Mouse (Mus musculus) heart, postnatal 14 days (tissue): ENCODE measurements around the gene Krtap5-1. TPM values are rescaled to one million over a fixed set of nuclear protein-coding genes. Genes with fewer than 3 reads are reported as not detected.
A peak's percentile ranks its signal among the peaks of the same experiment; 100 is the strongest.
"Not testable (repeated sequence)": the region's sequence is repeated elsewhere in the genome, so short reads cannot be mapped to it uniquely, and the experiment has no call there.

Source experiments
- DNase-seq, 2 experiments: peaks; one replicate each; pipeline ENCODE4 v3.0.0; 2021 to 2022
- intact Hi-C: fragments of 180-260 bp; cut with DNase I; formaldehyde crosslinking; loops from one replicate; pipeline ENCODE4 v1.15.1; 2025
- total RNA-seq, 2 experiments: library from RNA; stranded (reverse); gene quantifications; 2 replicates each; pipeline ENCODE4 v1.2.3; 2021

Krtap5-1 gene
- total RNA-seq, 2 experiments from 2014 or later = not detected

DNA sequence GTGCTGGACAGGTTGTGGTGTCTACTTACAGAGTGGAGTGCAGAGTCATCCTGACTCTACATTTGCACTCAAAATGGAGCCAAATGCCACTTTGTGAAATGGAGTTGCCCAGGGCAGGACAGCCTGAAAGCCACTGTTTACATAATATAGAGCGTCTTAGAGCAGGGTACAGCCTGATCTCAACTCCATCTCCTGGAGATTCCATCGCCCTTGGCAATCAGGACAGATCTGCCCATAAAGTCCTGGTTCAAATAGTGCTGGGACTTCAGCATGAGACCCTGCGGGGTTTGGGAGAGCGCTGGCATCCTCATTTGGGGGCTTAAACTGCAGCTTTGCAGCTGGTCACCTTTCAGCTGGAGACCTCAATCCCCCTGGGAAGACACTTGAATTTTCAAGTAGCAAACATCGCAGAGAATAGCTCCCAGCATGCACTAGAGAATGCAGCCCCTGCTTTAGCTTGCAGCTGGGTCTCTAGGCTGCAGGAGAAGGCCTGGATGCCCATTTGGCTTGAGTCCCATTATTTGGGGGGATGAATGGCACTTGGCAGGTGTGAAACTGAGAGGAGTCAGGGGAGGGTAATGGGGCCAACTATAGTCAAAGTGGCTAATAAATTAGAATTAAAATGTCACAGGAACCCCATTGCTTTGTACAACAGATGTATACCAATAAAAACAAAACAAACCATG is 17.8 kb upstream of the Krtap5-1 start:
- intact Hi-C loops = loop anchor here (5.0 kb wide), 2 partner anchors 123 to 188 kb away; no protein-coding TSS in a partner anchor
- DNase-seq = no peak

- intact Hi-C loops, DNase-seq: not testable (repeated sequence)
Observed at GRCm38 (mm10) chr7:142303929-142304328, 7.0 kb upstream of the Krtap5-1 start.

GRCm38 (mm10) chr7:142303249-142303648 is 6.3 kb upstream of the Krtap5-1 start, which contains the start of gene Krtap5-4:
Gene Krtap5-4 (plus strand): TSS chr7:142303549.
- intact Hi-C loops = no loop called here
- no peak for DNase-seq

GRCm38 (mm10) chr7:142296108-142296507 is 810 bp downstream of the Krtap5-1 start:
- intact Hi-C loops, DNase-seq: not testable (repeated sequence)

- intact Hi-C loops = no loop called here
- no peak for DNase-seq
Observed at GRCm38 (mm10) chr7:142295418-142295817, 1.5 kb downstream of the Krtap5-1 start.

DNA sequence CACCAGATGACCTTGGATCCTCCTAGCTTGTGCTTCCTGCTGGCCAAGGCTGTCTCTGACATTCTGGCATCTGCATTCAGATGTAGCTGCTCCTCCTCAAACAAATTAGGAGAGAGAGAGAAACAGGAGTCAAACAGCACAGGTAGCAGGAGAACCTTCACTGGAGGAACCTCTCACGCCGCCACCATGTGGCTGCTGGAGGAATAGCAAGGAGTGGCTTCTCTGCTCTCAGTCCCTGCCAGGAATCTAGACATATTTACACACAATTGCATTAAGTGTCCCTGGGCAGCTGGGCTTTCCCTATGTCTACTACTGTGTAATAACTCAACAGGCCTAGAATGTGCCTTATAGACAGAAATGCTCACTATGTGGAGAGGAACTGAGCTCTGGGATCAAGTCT is 3.1 kb downstream of the Krtap5-1 start:
- intact Hi-C loops = loop anchor here (1.0 kb wide), 1 partner anchor 17 kb away; no protein-coding TSS in a partner anchor

GRCm38 (mm10) chr7:142285910-142286612 is 10.9 kb downstream of the Krtap5-1 start:
- DNase-seq, intact Hi-C loops: not testable (repeated sequence)

More for the DNA sequence above, 3.1 kb downstream of the Krtap5-1 start:
- DNase-seq = peak; percentile 10 to 28

DNA sequence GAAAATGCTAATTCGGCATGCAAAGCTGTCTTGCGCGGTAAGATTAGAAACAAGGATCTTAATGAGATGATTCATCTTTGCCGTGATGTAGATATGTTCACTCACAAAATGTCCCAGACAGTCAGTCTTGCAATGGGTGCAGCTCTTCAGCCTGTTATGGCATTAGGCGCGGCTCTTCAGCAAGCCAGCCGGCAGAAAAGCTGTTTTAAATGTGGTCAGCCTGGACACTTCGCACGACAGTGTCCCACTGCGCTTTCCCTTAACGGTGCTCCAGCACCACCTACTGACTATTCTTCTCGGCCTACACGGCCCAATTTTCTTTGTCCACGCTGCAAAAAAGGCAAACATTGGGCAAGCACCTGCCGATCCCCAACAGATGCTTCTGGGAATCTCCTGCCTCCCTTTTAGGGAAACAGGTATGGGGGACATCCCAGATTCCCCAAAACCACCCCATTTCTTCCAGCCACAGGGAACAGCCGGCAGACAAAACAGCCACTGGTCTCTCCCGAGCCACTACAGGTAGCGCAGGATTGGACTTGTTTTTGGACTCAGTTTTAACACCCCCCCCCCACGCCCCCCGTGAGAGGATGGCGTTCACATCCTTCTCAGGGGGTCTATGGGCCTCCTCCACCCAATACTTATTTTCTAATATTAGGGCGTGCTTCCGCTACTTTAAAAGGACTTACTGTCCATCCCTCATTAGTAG is 11.6 kb downstream of the Krtap5-1 start:
- intact Hi-C loops = no loop called here
- DNase-seq = peak; percentile 25 to 50

- intact Hi-C loops = no loop called here
- peak; percentile 91 to 94 for DNase-seq
Observed at GRCm38 (mm10) chr7:142284615-142285080, 12.3 kb downstream of the Krtap5-1 start.

- intact Hi-C loops = no loop called here
- peak; percentile 62 to 66 for DNase-seq
Observed at GRCm38 (mm10) chr7:142284023-142284591, 12.8 kb downstream of the Krtap5-1 start.

DNA sequence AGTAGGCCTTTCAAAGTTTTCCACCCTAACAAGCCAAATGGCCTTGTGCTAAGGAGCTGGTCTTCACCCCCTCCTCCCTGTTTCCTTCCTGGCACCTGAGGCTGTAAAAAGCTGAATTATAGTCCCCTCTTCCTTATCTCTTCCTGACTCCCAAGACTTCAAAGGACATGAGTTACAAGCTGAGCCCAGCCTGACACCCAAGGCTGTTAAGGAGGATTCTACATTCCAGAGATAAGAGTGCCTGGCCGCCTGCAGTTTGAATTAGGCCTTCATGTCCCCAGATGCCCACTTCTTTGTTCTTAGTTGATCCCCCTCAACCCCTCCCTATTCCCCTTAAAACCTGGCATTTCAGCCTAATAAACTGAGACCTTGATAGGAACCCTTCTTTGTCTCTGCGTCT is 14.1 kb downstream of the Krtap5-1 start:
- intact Hi-C loops, DNase-seq: not testable (repeated sequence)

GRCm38 (mm10) chr7:142279291-142279690 is 17.6 kb downstream of the Krtap5-1 start:
- DNase-seq, intact Hi-C loops: not testable (repeated sequence)

DNA sequence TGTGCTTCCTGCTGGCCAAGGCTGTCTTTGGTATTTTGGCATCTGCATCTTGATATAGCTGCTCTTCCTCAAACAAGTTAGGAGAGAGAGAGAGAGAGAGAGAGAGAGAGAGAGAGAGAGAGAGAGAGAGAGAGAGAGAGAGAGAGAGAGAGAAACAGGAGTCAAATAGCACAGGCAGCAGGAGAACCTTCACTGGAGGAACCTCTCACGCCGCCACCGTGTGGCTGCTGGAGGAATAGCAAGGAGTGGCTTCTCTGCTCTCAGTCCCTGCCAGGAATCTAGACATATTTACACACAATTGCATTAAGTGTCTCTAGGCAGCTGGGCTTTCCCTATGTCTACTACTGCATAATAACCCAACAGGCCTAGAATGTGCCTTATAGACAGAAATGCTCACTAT is 18.7 kb downstream of the Krtap5-1 start:
- DNase-seq = peak; percentile 75 to 79
- intact Hi-C loops = not testable (repeated sequence)

DNA sequence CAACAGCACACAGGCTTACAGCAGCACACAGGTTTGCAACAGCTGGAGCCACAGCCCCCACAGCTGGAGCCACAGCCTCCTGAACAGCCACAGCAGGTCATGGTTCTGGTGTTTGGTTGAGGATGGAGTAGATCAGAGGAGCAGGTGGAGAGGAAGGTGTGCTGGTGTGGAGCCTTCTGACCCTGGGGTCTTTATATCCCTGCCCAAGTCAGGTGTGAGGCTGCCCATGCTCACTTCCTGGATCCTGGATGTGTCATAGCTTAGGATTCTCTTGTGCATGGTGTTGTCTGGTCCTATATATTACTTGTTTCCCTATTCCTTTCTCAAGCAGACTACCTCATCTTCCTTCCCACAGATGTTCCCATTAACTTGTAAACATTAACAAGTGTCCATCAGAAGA is 22.7 kb downstream of the Krtap5-1 start, which contains the start of gene Gm4559:
Gene Gm4559, minus strand, starts transcription at position 101 of the 400 bp plus-strand sequence.
- DNase-seq, intact Hi-C loops: not testable (repeated sequence)

- DNase-seq, intact Hi-C loops: not testable (repeated sequence)
Observed at GRCm38 (mm10) chr7:142258254-142258653, 38.7 kb downstream of the Krtap5-1 start, which contains the start of gene Gm2431. Gene Gm2431 (minus strand): TSS chr7:142258354.

DNA sequence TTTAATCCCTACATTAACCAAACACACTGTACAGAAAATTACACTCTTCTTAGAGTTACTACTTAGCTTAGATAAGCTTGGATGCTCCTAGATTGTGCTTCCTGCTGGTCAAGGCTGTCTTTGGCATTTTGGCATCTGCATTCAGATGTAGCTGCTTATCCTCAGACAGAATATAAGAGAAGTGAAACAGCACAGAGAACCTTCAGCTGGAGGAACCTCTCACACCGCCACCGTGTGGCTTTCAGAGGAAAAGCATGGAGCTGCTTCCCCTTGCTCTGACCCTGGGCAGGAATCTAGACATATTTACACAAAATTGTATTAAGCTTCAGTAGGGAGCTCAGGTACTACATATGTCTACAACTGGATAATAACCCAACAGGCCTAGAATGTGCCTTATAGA is 41.4 kb downstream of the Krtap5-1 start:
- intact Hi-C loops = no loop called here
- DNase-seq = peak; percentile 21 to 51

GRCm38 (mm10) chr7:142249824-142250223 is 47.1 kb downstream of the Krtap5-1 start:
- peak; percentile 32 to 54 for DNase-seq
- intact Hi-C loops = loop anchor here (2.0 kb wide), 1 partner anchor 103 kb away; no protein-coding TSS in a partner anchor
